In the genomic region with DNA sequence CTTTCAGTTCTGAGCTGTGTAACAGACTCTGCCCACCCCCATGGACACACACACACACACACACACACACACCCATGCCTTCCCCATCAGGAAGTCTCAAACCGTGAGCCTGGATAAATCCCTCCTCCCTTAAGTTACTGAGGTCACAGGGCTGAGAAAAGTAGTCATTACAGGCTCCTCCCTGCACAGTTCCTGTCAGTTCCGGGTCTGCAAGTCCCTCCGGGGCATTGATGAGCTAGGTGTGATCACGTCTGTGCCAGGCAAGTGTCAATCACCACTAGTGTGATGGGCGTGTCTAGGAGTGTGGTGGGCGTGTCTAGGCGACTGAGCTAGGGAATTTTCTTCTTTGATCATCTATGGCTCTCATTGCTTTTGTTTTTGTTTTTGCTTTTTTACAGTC, we compare ENCODE assay signal across 10 mouse cellular contexts.
DNase-seq lines count a peak whose midpoint lies in the region; ATAC-seq and TF ChIP-seq lines count a peak whose summit lies in the region.
"Had no signal": no experiment of that assay in that cellular context is flagged by ENCODE, and none has a peak within 500 bp of the region (broad histone marks: within the 10 kb centered on the region; RNA-seq: fewer than 3 reads in every experiment).

No protein-coding gene starts in this region.

- WGBS in heart, embryonic 11.5 days (ENCODE audit: insufficient replicate concordance): 7% methylated on average over 7 of the region's 7 CpGs
- 2% methylated on average over 7 of the region's 7 CpGs for WGBS in neural tube, embryonic 12.5 days
- 5% methylated on average over 7 of the region's 7 CpGs for WGBS in limb, embryonic 15.5 days

- no peaks in the 10 kb centered on the region for H3K9me3 ChIP-seq in heart, embryonic 11.5 days (replicated peaks; ENCODE audit: control insufficient read depth, low read length)
- H3K9me3 ChIP-seq in neural tube, embryonic 12.5 days: no peaks in the 10 kb centered on the region
- no peaks in the 10 kb centered on the region for H3K9me3 ChIP-seq in limb, embryonic 15.5 days

- peak overlapping the region; percentile 18; the same call in 1 of the 2 replicates for H3K4me2 ChIP-seq in heart, embryonic 11.5 days
- H3K4me2 ChIP-seq in neural tube, embryonic 12.5 days (replicated peaks): peak overlapping the region; percentile 35
- H3K4me2 ChIP-seq in limb, embryonic 15.5 days: no peak overlapping the region

- H3K4me1 ChIP-seq in heart, embryonic 11.5 days (ENCODE audit: control insufficient read depth, insufficient read depth, low read length): no peaks in the 10 kb centered on the region
- 0 out of 2 replicates have a peak, but pooled peaks cover 5% of the 10 kb centered on the region for H3K4me1 ChIP-seq in neural tube, embryonic 12.5 days
- 0 out of 2 replicates have a peak, but pooled peaks cover 6% of the 10 kb centered on the region for H3K4me1 ChIP-seq in limb, embryonic 15.5 days

- no peak overlapping the region for H3K27ac ChIP-seq in heart, embryonic 11.5 days (ENCODE audit: low read depth, low read length)
- no peak overlapping the region for H3K27ac ChIP-seq in neural tube, embryonic 12.5 days
- H3K27ac ChIP-seq in limb, embryonic 15.5 days: peak overlapping the region; percentile 33; the same call in 1 of the 2 replicates
- H3K27ac ChIP-seq in layer of hippocampus, adult 2 months: no peak overlapping the region

- TF ChIP-seq CTCF in layer of hippocampus, adult 2 months (conservative IDR thresholded peaks at IDR 0.05): no peak

- 0 out of 2 replicates have a peak, but pooled peaks cover 2% of the 10 kb centered on the region for H3K27me3 ChIP-seq in heart, embryonic 11.5 days (ENCODE audit: control insufficient read depth, insufficient read depth, low read length)
- H3K27me3 ChIP-seq in neural tube, embryonic 12.5 days (replicated peaks): no peaks in the 10 kb centered on the region
- H3K27me3 ChIP-seq in limb, embryonic 15.5 days: 0 out of 2 replicates have a peak, but pooled peaks cover 4% of the 10 kb centered on the region
- H3K27me3 ChIP-seq: Patski had no signal

- intact Hi-C loops in heart, postnatal 14 days (cut with DNase I): no loop called here
- intact Hi-C loops in gastrocnemius, postnatal 14 days (cut with DNase I; ENCODE audit: low total_unique reads): no loop called here

- H3K4me3 ChIP-seq in heart, embryonic 11.5 days (ENCODE audit: low read depth, low read length): no peak overlapping the region
- H3K4me3 ChIP-seq in neural tube, embryonic 12.5 days: no peak overlapping the region
- H3K4me3 ChIP-seq in limb, embryonic 15.5 days: no peak overlapping the region
- no peak overlapping the region for H3K4me3 ChIP-seq in layer of hippocampus, adult 2 months

- H3K9ac ChIP-seq in heart, embryonic 11.5 days (ENCODE audit: low read depth, low read length): no peak overlapping the region
- no peak overlapping the region for H3K9ac ChIP-seq in neural tube, embryonic 12.5 days
- H3K9ac ChIP-seq in limb, embryonic 15.5 days: no peak overlapping the region

- H3K36me3 ChIP-seq in heart, embryonic 11.5 days (ENCODE audit: control insufficient read depth, insufficient read depth, low read length): no peaks in the 10 kb centered on the region
- no peaks in the 10 kb centered on the region for H3K36me3 ChIP-seq in neural tube, embryonic 12.5 days
- no peaks in the 10 kb centered on the region for H3K36me3 ChIP-seq in limb, embryonic 15.5 days

- DNase-seq in heart, postnatal 14 days: no peak
- no peak for DNase-seq in neural tube, embryonic 10.5 days (ENCODE audit: extremely low spot score, low spot score)
- DNase-seq in frontal cortex, postnatal 36 days (ENCODE audit: low spot score in 2 of 2): no peak
- no peak for DNase-seq in layer of hippocampus, adult 2 months (ENCODE audit: low spot score in 2 of 2)
- no peak for DNase-seq in gastrocnemius, postnatal 14 days
- DNase-seq: cerebellum, postnatal 14 days had no signal

- ATAC-seq in heart, embryonic 11.5 days (replicated peaks; ENCODE audit: insufficient number of reproducible peaks, low FRiP score, low TSS enrichment): no peak
- ATAC-seq in neural tube, embryonic 12.5 days (ENCODE audit: low FRiP score, low read depth): no peak
- no peak for ATAC-seq in limb, embryonic 15.5 days (ENCODE audit: insufficient number of reproducible peaks, low FRiP score, low TSS enrichment, low read depth)
- ATAC-seq: Patski had no signal
